In genomic region chr5:41767296-41768200, GRCm38 (mm10) we compare ENCODE assay signal across 8 mouse cellular contexts. TPM values are rescaled to one million over a fixed set of nuclear protein-coding genes. Genes with fewer than 3 reads are reported as not detected.
DNase-seq lines count a peak whose midpoint lies in the region; ATAC-seq and TF ChIP-seq lines count a peak whose summit lies in the region.

No protein-coding gene starts in this region.

- H3K36me3 ChIP-seq in spleen, adult 2 months (ENCODE audit: control insufficient read depth, insufficient read depth, low read length): no peaks in the 10 kb centered on the region
- no peaks in the 10 kb centered on the region for H3K36me3 ChIP-seq in intestine, embryonic 15.5 days
- no peaks in the 10 kb centered on the region for H3K36me3 ChIP-seq in neural tube, embryonic 11.5 days (ENCODE audit: control insufficient read depth, insufficient read depth, low read length)

- H3K9me3 ChIP-seq in intestine, embryonic 15.5 days: no peaks in the 10 kb centered on the region
- no peaks in the 10 kb centered on the region for H3K9me3 ChIP-seq in neural tube, embryonic 11.5 days (ENCODE audit: control insufficient read depth, low read length)

- TF ChIP-seq POLR2A in spleen, adult 2 months (IDR thresholded peaks at IDR 0.05; ENCODE audit: low read depth, low read length): no peak

- peak overlapping the region; percentile 51; the same call in 1 of the 2 replicates for H3K4me3 ChIP-seq in spleen, adult 2 months (ENCODE audit: extremely low read depth, insufficient read depth, insufficient read length)
- peak overlapping the region; percentile 6; the same call in 1 of the 2 replicates for H3K4me3 ChIP-seq in intestine, embryonic 15.5 days (replicated peaks)
- H3K4me3 ChIP-seq in neural tube, embryonic 11.5 days (ENCODE audit: low read depth, low read length): peak overlapping the region; percentile 5; the same call in 1 of the 2 replicates

- ATAC-seq in CD4-positive, CD25-positive, alpha-beta regulatory T cell, adult 4 months: no peak
- ATAC-seq in intestine, embryonic 15.5 days: no peak
- peak; percentile 21; the same call in 1 of the 2 replicates for ATAC-seq in neural tube, embryonic 11.5 days (ENCODE audit: insufficient read depth, low FRiP score, low TSS enrichment)

- no peak for TF ChIP-seq CTCF in spleen, adult 2 months (IDR thresholded peaks at IDR 0.05; ENCODE audit: extremely low read depth, insufficient read depth, insufficient read length, insufficient replicate concordance)

- WGBS in spleen, adult 2 months: 5% methylated on average over 33 of the region's 33 CpGs
- WGBS in intestine, embryonic 15.5 days: 29% methylated on average over 33 of the region's 33 CpGs
- 1% methylated on average over 33 of the region's 33 CpGs for whole genome bisulfite sequencing in neural tube, embryonic 11.5 days

- DNase-seq in CD4-positive, CD25-positive, alpha-beta regulatory T cell, adult 2 months (ENCODE audit: low read depth, low spot score): peak; percentile 22
- DNase-seq in spleen, adult 2 months (ENCODE audit: low read depth in 1 of 2, low spot score in 2 of 2): peak in 1 of 2 experiments; percentile 5
- no peak for DNase-seq in spleen, postnatal 10 days (ENCODE audit: low spot score in 2 of 2)
- peak; percentile 68 for DNase-seq in neural tube, embryonic 11.5 days (ENCODE audit: low spot score)
- no peak for DNase-seq in yolk sac, embryonic 10.5 days (ENCODE audit: low spot score)
- DNase-seq in layer of hippocampus, adult 11-12 months (ENCODE audit: low spot score): no peak

- H3K4me2 ChIP-seq in intestine, embryonic 15.5 days (replicated peaks): peak overlapping the region; percentile 34
- H3K4me2 ChIP-seq in neural tube, embryonic 11.5 days (ENCODE audit: low read depth): peak overlapping the region; percentile 33

- H3K9ac ChIP-seq in intestine, embryonic 15.5 days: no peak overlapping the region
- no peak overlapping the region for H3K9ac ChIP-seq in neural tube, embryonic 11.5 days (ENCODE audit: low read length)

- H3K4me1 ChIP-seq in spleen, adult 2 months (ENCODE audit: control insufficient read depth, insufficient read depth, insufficient read length): peaks cover 11% of the 10 kb centered on the region
- H3K4me1 ChIP-seq in intestine, embryonic 15.5 days (replicated peaks): peaks cover 16% of the 10 kb centered on the region
- H3K4me1 ChIP-seq in neural tube, embryonic 11.5 days (ENCODE audit: control insufficient read depth, insufficient read depth, low read length): peaks cover 10% of the 10 kb centered on the region

- peaks cover 23% of the 10 kb centered on the region for H3K27me3 ChIP-seq in spleen, adult 2 months (ENCODE audit: control insufficient read depth, insufficient read depth, low read length)
- peaks cover 43% of the 10 kb centered on the region for H3K27me3 ChIP-seq in intestine, embryonic 15.5 days (replicated peaks)
- peaks cover 45% of the 10 kb centered on the region for H3K27me3 ChIP-seq in neural tube, embryonic 11.5 days (ENCODE audit: control insufficient read depth, insufficient read depth, low read length)

- peak overlapping the region; percentile 25 for H3K27ac ChIP-seq in spleen, adult 2 months (ENCODE audit: insufficient read depth, low read length)
- H3K27ac ChIP-seq in intestine, embryonic 15.5 days: no peak overlapping the region
- no peak overlapping the region for H3K27ac ChIP-seq in neural tube, embryonic 11.5 days (ENCODE audit: low read depth, low read length)

RNA-seq across cellular contexts. Expression of gene Nkx3-2, which starts 3.2 kb away (rescaled TPM):
- polyA plus RNA-seq in CD4-positive, CD25-positive, alpha-beta regulatory T cell, adult 4 months (2017; shearing (Covaris generic)): not detected
- polyA plus RNA-seq in spleen, adult 2 months (2012; rRNA removed): 4.6 and 5.2 TPM in 2 replicates
- 2.6 and 2.9 TPM in 2 replicates for polyA plus RNA-seq in intestine, embryonic 15.5 days (2015; fragmentation: Nextera tagmentation; extraction: Ambion mirVana)
- polyA plus RNA-seq in neural tube, embryonic 11.5 days (2014; fragmentation: Nextera tagmentation; extraction: Ambion mirVana): 2.2 and 2.5 TPM in 2 replicates

RNA-seq across cellular contexts. Expression of gene Rab28, which starts 59.6 kb away (rescaled TPM):
- 10 to 100 TPM; 14.3 to 20.5 TPM for polyA plus RNA-seq in CD4-positive, CD25-positive, alpha-beta regulatory T cell, adult 4 months (2017; shearing (Covaris generic))
- 13.9 and 20.4 TPM in 2 replicates for polyA plus RNA-seq in spleen, adult 2 months (2012; rRNA removed)
- 55.5 and 58.8 TPM in 2 replicates for polyA plus RNA-seq in intestine, embryonic 15.5 days (2015; fragmentation: Nextera tagmentation; extraction: Ambion mirVana)
- polyA plus RNA-seq in neural tube, embryonic 11.5 days (2014; fragmentation: Nextera tagmentation; extraction: Ambion mirVana): 89.0 and 92.7 TPM in 2 replicates

Comparison
In these comparisons a context has a peak if more than half of its experiments do, and no peak if none do; other contexts are left out.
1. DNase-seq: peak in CD4-positive, CD25-positive, alpha-beta regulatory T cell, adult 2 months (single experiment) and neural tube, embryonic 11.5 days (single experiment); none in spleen, postnatal 10 days (0 of 2), yolk sac, embryonic 10.5 days (single experiment) and layer of hippocampus, adult 11-12 months (single experiment).
2. Peak in every context shown above with its lines, with median percentiles within 50 percentile points of each other: H3K4me3 ChIP-seq.